Mouse (Mus musculus) MEL (cell line): ENCODE measurements around the gene Rnd1. TPM values are rescaled to one million over a fixed set of nuclear protein-coding genes. Genes with fewer than 3 reads are reported as not detected.
A peak's percentile ranks its signal among the peaks of the same experiment; 100 is the strongest.

ENCODE experiments used
- DNase-seq: peaks from one replicate; pipeline ENCODE4 v3.0.0; 2011; ENCODE audit warnings: low read depth, low spot score
- H3K27ac ChIP-seq: 2 replicates; pipeline ENCODE4 v1.5.1; 2012; ENCODE audit warnings: low read depth, mild to moderate bottlenecking, control low read depth, low read length, moderate library complexity; ENCODE audit not compliant: control insufficient read depth
- H3K27me3 ChIP-seq, 2 experiments: fragments of 150-350 bp in 1 of 2; sonication (generic) in 1 of 2; 2 replicates each; pipeline ENCODE4 v1.6.1; 2012; ENCODE audit warnings: low read length in 2 of 2, mild to moderate bottlenecking in 2 of 2, improper control_type of control experiment in 1 of 2, moderate library complexity in 1 of 2; ENCODE audit not compliant: insufficient read depth in 2 of 2, control insufficient read depth in 1 of 2
- H3K36me3 ChIP-seq, 2 experiments: 2 replicates each; pipeline ENCODE4 v1.6.1; 2012 to 2014; ENCODE audit warnings: low read length in 2 of 2, improper control_type of control experiment in 1 of 2, inconsistent platforms in 1 of 2, mild to moderate bottlenecking in 1 of 2; ENCODE audit not compliant: insufficient read depth in 2 of 2, control insufficient read depth in 1 of 2
- H3K4me1 ChIP-seq, 2 experiments: fragments of 150-350 bp in 1 of 2; sonication (generic) in 1 of 2; 2 replicates each; pipeline ENCODE4 v1.6.1; 2012; ENCODE audit warnings: low read length in 2 of 2, improper control_type of control experiment in 1 of 2, mild to moderate bottlenecking in 1 of 2; ENCODE audit not compliant: insufficient read depth in 2 of 2, control insufficient read depth in 1 of 2
- H3K4me3 ChIP-seq, 2 experiments: fragments of 150-350 bp in 1 of 2; sonication (generic) in 1 of 2; 2 replicates each; pipeline ENCODE4 v1.5.1; 2012; ENCODE audit warnings: low read depth in 2 of 2, low read length in 2 of 2, mild to moderate bottlenecking in 2 of 2, moderate library complexity in 2 of 2, control low read depth in 1 of 2, improper control_type of control experiment in 1 of 2; ENCODE audit not compliant: control insufficient read depth in 1 of 2, insufficient read depth in 1 of 2
- H3K79me2 ChIP-seq: 2 replicates; pipeline ENCODE4 v1.6.1; 2012; ENCODE audit warnings: mild to moderate bottlenecking, low read length, moderate library complexity; ENCODE audit not compliant: control insufficient read depth, poor library complexity, insufficient read depth
- H3K9ac ChIP-seq: 2 replicates; pipeline ENCODE4 v1.6.1; 2012; ENCODE audit warnings: low read depth, mild to moderate bottlenecking, control low read depth, low read length, moderate library complexity; ENCODE audit not compliant: control insufficient read depth, poor library complexity, severe bottlenecking
- H3K9me3 ChIP-seq: fragments of 150-350 bp; sonication (generic); replicated peaks from 2 replicates; pipeline ENCODE4 v1.6.1; 2012; ENCODE audit warnings: mild to moderate bottlenecking, low read length, improper control_type of control experiment, moderate library complexity; ENCODE audit not compliant: insufficient read depth
- BHLHE40 ChIP-seq: IDR thresholded peaks from 2 replicates; pipeline ENCODE4 v1.6.1; 2012; ENCODE audit warnings: low read depth, mild to moderate bottlenecking, inconsistent platforms, low read length, improper control_type of control experiment, borderline replicate concordance
- CTCF ChIP-seq, 3 experiments: IDR thresholded peaks in 2 of 3; conservative IDR thresholded peaks in 1 of 3; 2 replicates each; pipeline ENCODE4 v1.5.1; 2011 to 2012; ENCODE audit warnings: low read length in 3 of 3, low read depth in 2 of 3, mild to moderate bottlenecking in 2 of 3, improper control_type of control experiment in 1 of 3, inconsistent platforms in 1 of 3, mixed read lengths in 1 of 3, moderate library complexity in 1 of 3; ENCODE audit not compliant: control insufficient read depth in 1 of 3, insufficient read depth in 1 of 3, poor library complexity in 1 of 3, severe bottlenecking in 1 of 3
- EP300 ChIP-seq, 2 experiments: IDR thresholded peaks; 2 replicates each; pipeline ENCODE4 v1.6.1; 2011; ENCODE audit warnings: improper control_type of control experiment in 2 of 2, low read length in 2 of 2, low read depth in 1 of 2, mild to moderate bottlenecking in 1 of 2
- ETS1 ChIP-seq: IDR thresholded peaks from 2 replicates; pipeline ENCODE4 v1.6.1; 2012; ENCODE audit warnings: low read depth, mild to moderate bottlenecking, inconsistent platforms, low read length, improper control_type of control experiment, moderate library complexity
- GATA1 ChIP-seq: IDR thresholded peaks from 2 replicates; pipeline ENCODE4 v1.6.1; 2011; ENCODE audit warnings: low read depth, low read length, improper control_type of control experiment
- HCFC1 ChIP-seq: IDR thresholded peaks from 2 replicates; pipeline ENCODE4 v1.6.1; 2012; ENCODE audit warnings: low read depth, mild to moderate bottlenecking, inconsistent platforms, low read length, improper control_type of control experiment, moderate library complexity
- JUND ChIP-seq: IDR thresholded peaks from 2 replicates; pipeline ENCODE4 v1.6.1; 2011; ENCODE audit warnings: low read depth, mild to moderate bottlenecking, improper control_type of control experiment, low read length
- MAFK ChIP-seq: IDR thresholded peaks from 2 replicates; pipeline ENCODE4 v1.6.1; 2011; ENCODE audit warnings: low read depth, mild to moderate bottlenecking, low read length, improper control_type of control experiment, borderline replicate concordance
- MAZ ChIP-seq: IDR thresholded peaks from 2 replicates; pipeline ENCODE4 v1.6.1; 2012; ENCODE audit warnings: low read depth, mild to moderate bottlenecking, inconsistent platforms, low read length, improper control_type of control experiment
- MEF2A ChIP-seq: IDR thresholded peaks from 2 replicates; pipeline ENCODE4 v1.6.1; 2014; ENCODE audit warnings: low read depth, mild to moderate bottlenecking, inconsistent platforms, low read length, improper control_type of control experiment; ENCODE audit not compliant: poor library complexity, insufficient replicate concordance, severe bottlenecking; ENCODE audit errors: extremely low read depth
- MXI1 ChIP-seq: IDR thresholded peaks from 2 replicates; pipeline ENCODE4 v1.6.1; 2011; ENCODE audit warnings: mild to moderate bottlenecking, low read depth, low read length, improper control_type of control experiment
- MYC ChIP-seq: IDR thresholded peaks from 2 replicates; pipeline ENCODE4 v1.6.1; 2011; ENCODE audit warnings: low read depth, mild to moderate bottlenecking, low read length, improper control_type of control experiment, moderate library complexity
- POLR2AphosphoS2 ChIP-seq: IDR thresholded peaks from 2 replicates; pipeline ENCODE4 v1.6.1; 2011; ENCODE audit warnings: low read length, improper control_type of control experiment
- RAD21 ChIP-seq: IDR thresholded peaks from 2 replicates; pipeline ENCODE4 v1.6.1; 2011; ENCODE audit warnings: mild to moderate bottlenecking, low read depth, low read length, improper control_type of control experiment
- RCOR1 ChIP-seq: IDR thresholded peaks from 2 replicates; pipeline ENCODE4 v1.6.1; 2012; ENCODE audit warnings: low read depth, mild to moderate bottlenecking, inconsistent platforms, low read length, improper control_type of control experiment
- TAL1 ChIP-seq: IDR thresholded peaks from 2 replicates; pipeline ENCODE4 v1.6.1; 2012; ENCODE audit warnings: mild to moderate bottlenecking, inconsistent platforms, low read length, moderate library complexity, mixed read lengths
- TBP ChIP-seq: IDR thresholded peaks from 2 replicates; pipeline ENCODE4 v1.8.0; 2011; ENCODE audit warnings: low read depth, low read length, improper control_type of control experiment
- TCF12 ChIP-seq: IDR thresholded peaks from 2 replicates; pipeline ENCODE4 v1.6.1; 2014; ENCODE audit warnings: low read depth, mild to moderate bottlenecking, inconsistent platforms, low read length, improper control_type of control experiment, moderate library complexity
- USF2 ChIP-seq, 2 experiments: IDR thresholded peaks; 2 replicates each; pipeline ENCODE4 v1.6.1; 2011 to 2012; ENCODE audit warnings: improper control_type of control experiment in 2 of 2, low read length in 2 of 2, borderline replicate concordance in 1 of 2, inconsistent platforms in 1 of 2, low read depth in 1 of 2, mild to moderate bottlenecking in 1 of 2; ENCODE audit not compliant: insufficient read depth in 1 of 2
- ZKSCAN1 ChIP-seq: IDR thresholded peaks from 2 replicates; pipeline ENCODE4 v1.6.1; 2012; ENCODE audit warnings: low read depth, mild to moderate bottlenecking, inconsistent platforms, low read length, improper control_type of control experiment, moderate library complexity
- polyA plus RNA-seq, 2 experiments: library from polyadenylated mRNA; stranded (reverse) in 1 of 2; unstranded in 1 of 2; fragments of >175 nt in 1 of 2; fragments of >200 nt in 1 of 2; gene quantifications; 2 replicates each; pipeline versions ENCODE4 v1.2.1 to v1.2.4; 2012; ENCODE audit warnings: low replicate concordance in 2 of 2, low read depth in 1 of 2; ENCODE audit not compliant: insufficient read length in 2 of 2, insufficient read depth in 1 of 2, missing spikeins in 1 of 2
- total RNA-seq: library from RNA; depleted of rRNA; stranded (reverse); fragments of 300-350 nt; gene quantifications from 2 replicates; pipeline ENCODE4 v1.2.3, GENCODE M21; 2012

Gene Rnd1
- total and polyA plus RNA-seq, 3 experiments: 5.5 to 6.0 TPM; not detected in 1

- H3K9ac ChIP-seq: peak within 1 kb of the TSS; percentile 61
- H3K36me3 ChIP-seq: peaks cover 0 to 11% of the 10 kb centered on the region in 2 experiments; a peak in 2 of 4 replicates
- peaks cover 0 to 17% of the 10 kb centered on the region in 2 experiments; a peak in 3 of 4 replicates for H3K4me1 ChIP-seq
- no peak within 1 kb of the TSS for H3K27ac ChIP-seq
- peak within 1 kb of the TSS; percentile 49 to 50 for H3K4me3 ChIP-seq
- peaks cover 13 to 17% of the 10 kb centered on the region in 2 experiments for H3K27me3 ChIP-seq
- H3K79me2 ChIP-seq: no peaks in the 10 kb centered on the region; the same call in 1 of the 2 replicates
- no peak for DNase-seq
- no peaks in the 10 kb centered on the region for H3K9me3 ChIP-seq
- TF ChIP-seq MXI1 (no peak), ETS1 (no peak), CTCF (IDR thresholded peaks at IDR 0.05 in 2 of 3, conservative IDR thresholded peaks at IDR 0.05 in 1 of 3; ENCODE audit: control insufficient read depth in 1 of 3, insufficient read depth in 1 of 3, low read depth in 2 of 3, low read length in 3 of 3, poor library complexity in 1 of 3, severe bottlenecking in 1 of 3) (no peak), TCF12 (no peak), RAD21 (no peak), EP300 (IDR thresholded peaks at IDR 0.05; ENCODE audit: low read depth in 1 of 2, low read length in 2 of 2) (no peak), MAFK (no peak), TBP (no peak), RCOR1 (no peak), JUND (no peak), ZKSCAN1 (no peak), MAZ (no peak), MYC (no peak), TAL1 (no peak), HCFC1 (no peak), BHLHE40 (no peak), MEF2A (no peak)
Observed at GRCm38 (mm10) chr15:98630540-98630939, 46.7 kb downstream of the Rnd1 start, which contains the start of gene Cacnb3. Cacnb3 (plus strand) TSS chr15:98630840.

GRCm38 (mm10) chr15:98629464-98629863 is 47.8 kb downstream of the Rnd1 start:
- Histone ChIP-seq H3K79me2 (no peaks in the 10 kb centered on the region), H3K9me3 (no peaks in the 10 kb centered on the region), H3K4me1 (peaks cover 0 to 14% of the 10 kb centered on the region in 2 experiments; a peak in 3 of 4 replicates), H3K27ac (no peak overlapping the region), H3K36me3 (peaks cover 0 to 11% of the 10 kb centered on the region in 2 experiments; a peak in 2 of 4 replicates), H3K4me3 (no peak overlapping the region), H3K9ac (no peak overlapping the region), H3K27me3 (peaks cover 15 to 22% of the 10 kb centered on the region in 2 experiments)
- DNase-seq: no peak
- TF ChIP-seq GATA1 (no peak), POLR2AphosphoS2 (no peak), BHLHE40 (no peak), USF2 (IDR thresholded peaks at IDR 0.05; ENCODE audit: borderline replicate concordance in 1 of 2, insufficient read depth in 1 of 2, low read depth in 1 of 2, low read length in 2 of 2) (no peak)
